Mouse (Mus musculus): ENCODE results near the gene Car14.
"Not testable (repeated sequence)": the region's sequence is repeated elsewhere in the genome, so short reads cannot be mapped to it uniquely, and the experiment has no call there.

The Car14 gene

GRCm38 (mm10) chr3:95925087-95925486 lies 20.6 kb upstream of the Car14 start:
- DNase-seq (ENCODE audit: low spot score in 2 of 2) = no peak

GRCm38 (mm10) chr3:95924185-95924584 lies 19.7 kb upstream of the Car14 start:
- no peak for DNase-seq (ENCODE audit: low spot score in 2 of 2)

- not testable (repeated sequence) for DNase-seq (ENCODE audit: low spot score in 2 of 2)
These were observed 18.9 kb upstream of the Car14 start for GRCm38 (mm10) chr3:95923429-95923828.

- not testable (repeated sequence) for DNase-seq (ENCODE audit: low spot score in 2 of 2)
These were observed 16.0 kb upstream of the Car14 start for GRCm38 (mm10) chr3:95920532-95920931.

DNA sequence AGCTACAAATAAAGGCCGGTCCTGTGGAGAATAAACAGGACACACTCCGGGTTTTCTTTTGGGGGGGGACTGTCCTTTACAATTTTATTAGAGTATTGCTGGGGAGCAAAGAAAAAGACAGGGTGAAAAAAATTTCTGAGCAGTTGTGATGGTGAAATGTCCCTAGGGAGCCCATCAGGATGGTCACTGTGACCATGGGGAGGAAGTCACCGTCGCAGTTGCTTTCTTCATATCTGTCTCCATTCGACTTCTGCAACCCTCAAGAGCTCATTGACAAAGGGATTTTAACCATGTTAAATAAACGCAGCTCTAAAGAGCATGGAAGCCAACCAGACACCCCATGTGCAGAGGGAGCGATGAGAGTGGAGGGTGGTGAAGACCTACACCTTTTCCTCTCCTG lies 12.3 kb upstream of the Car14 start:
- DNase-seq (ENCODE audit: low spot score in 2 of 2) = no peak

- no peak for DNase-seq (ENCODE audit: low spot score in 2 of 2)
These were observed 10.2 kb upstream of the Car14 start for GRCm38 (mm10) chr3:95914706-95915105.

DNA sequence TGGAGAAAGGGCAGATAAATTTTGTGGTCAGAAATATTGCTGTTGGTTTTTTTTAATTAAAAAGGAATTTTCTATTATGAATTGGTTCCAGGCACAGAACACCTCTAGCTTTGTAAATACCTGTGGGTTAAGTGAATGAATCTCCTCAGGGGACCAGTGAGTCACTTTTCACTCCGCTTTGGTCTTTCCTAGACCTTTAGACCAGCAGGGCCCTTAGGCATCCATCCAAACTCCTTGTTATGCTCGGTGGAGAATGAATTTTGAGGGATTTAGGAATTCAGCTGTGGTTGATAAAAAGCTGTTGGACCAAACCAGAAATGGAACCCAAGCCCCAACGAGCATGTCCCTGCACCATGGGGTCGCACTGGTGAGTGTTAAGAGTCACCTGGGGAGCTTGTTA lies 3.1 kb upstream of the Car14 start:
- DNase-seq (ENCODE audit: low spot score in 2 of 2) = no peak

- DNase-seq (ENCODE audit: low spot score in 2 of 2) = peak in 1 of 2 experiments; percentile 34
These were observed 2.4 kb upstream of the Car14 start for GRCm38 (mm10) chr3:95906860-95907259.

DNA sequence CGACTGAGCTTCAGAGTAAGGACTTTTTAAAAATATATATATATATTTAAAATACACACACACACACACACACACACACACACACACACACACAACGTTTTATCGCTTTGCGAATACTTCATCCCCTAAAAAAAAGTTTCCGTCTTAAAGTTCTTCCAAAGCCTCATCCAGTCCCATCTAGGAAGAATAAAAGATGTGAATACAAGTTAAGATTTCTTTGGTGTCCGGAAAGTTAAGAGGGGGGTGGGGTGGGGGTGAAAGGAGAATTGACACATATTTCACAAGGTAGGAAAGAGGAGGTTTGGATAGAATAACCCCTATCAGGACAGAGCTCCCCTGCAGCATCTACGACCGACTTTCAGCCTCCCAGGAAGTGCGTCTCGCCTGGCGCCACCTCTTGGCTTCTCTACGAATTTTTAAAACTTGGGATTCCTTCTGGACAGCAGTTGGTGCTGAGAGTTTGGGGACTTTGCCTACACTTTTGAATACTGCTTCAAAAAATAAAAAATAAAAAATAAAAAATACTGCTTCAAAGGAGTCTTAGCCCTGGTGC lies 1.5 kb upstream of the Car14 start:
- DNase-seq (ENCODE audit: low spot score in 2 of 2) = peak in 1 of 2 experiments; percentile 48

DNA sequence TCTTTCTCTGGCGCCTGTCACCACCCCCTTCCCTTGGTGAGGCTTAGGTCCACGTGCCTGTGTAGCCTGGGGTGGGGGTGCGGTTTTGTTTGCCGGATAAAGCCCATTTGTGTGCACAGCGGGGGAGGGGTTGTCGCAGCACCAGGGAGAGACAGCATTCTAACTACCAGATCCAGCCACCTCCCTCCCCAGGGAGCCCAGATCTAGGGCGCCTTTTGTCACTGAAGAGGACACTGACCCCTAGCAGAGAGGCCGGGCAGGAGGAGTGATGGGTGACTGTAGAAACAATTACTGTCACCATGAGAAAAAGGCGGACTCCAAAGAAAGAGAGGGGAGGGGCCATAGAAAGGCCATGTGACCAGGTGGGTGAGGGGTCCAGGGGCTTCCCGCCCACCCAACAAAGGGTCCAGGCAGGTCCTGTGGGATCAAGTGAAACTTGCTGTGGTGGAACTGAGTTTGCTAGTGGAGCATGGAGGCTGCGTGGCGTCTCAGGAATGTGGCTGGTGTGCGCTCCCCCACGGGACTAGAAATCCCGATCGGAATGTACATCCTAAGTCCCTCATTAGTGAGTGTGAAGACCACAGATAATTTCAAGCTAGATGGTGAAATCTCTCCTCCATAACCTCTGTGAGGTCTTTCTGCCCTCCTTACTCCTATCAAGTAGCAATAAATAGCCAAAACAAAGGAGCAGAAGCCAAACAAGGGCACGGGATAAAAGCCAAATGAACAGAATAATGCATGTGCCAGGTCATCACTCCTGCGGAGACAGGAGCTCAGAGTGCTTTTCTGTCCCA lies 852 bp upstream of the Car14 start:
- peak; percentile 39 to 47 for DNase-seq (ENCODE audit: low spot score in 2 of 2)

DNA sequence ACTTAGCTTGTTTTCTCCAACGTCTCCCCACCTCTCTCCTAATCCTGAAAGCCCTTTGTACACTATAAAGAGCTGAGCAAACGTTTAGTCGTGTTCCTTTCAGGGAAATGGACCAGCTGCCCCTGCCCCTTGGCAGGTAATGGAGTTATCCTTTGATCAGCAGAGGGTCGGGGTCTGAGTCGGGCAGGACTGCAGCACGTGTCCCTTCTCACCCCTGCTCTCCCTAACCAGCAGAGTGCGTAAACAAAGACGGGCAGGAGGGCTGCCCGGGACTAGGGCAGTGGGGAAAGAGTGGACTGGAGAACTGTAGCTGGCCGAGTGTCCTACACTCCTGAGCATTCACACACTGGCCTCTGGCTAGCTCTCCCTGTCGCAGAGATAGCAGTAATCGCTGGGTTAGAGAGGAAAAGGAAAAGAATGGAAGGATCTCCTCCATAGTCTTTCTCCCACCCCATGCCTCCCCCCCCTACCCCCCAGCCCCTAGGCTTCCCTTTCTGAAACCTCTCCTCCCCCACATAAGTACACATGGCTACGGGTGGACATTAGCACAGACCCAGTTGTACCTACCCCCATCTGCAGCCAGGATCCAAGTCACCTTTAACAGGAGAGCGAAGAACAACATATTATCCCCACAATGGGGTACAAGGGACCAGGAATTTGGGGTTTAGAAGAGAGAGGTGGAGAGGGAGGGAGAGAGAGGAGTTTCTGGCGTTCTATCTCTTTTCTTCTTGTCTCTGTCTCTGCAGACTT lies 563 bp downstream of the Car14 start:
- DNase-seq (ENCODE audit: low spot score in 2 of 2) = no peak

DNA sequence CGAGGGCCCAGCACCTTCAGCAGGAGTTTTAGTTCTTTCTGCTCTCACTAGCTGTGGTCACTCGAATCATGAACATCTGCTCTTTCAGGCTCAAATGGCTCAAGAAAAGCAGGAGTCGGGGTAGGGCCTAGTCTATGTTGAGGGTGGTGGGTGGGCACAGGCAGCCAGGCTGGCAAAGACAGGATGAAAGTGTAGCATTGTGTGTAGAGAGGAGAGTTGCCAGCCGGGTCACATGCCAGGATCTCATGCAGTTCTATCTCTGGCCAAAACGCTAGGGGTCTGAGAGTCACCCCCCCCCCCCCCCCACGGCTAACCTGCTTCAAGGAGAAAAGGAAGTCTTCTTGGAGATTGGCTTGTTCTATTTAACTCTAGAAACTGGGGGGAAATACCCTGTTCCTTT lies 1.8 kb downstream of the Car14 start:
- no peak for DNase-seq (ENCODE audit: low spot score in 2 of 2)

DNA sequence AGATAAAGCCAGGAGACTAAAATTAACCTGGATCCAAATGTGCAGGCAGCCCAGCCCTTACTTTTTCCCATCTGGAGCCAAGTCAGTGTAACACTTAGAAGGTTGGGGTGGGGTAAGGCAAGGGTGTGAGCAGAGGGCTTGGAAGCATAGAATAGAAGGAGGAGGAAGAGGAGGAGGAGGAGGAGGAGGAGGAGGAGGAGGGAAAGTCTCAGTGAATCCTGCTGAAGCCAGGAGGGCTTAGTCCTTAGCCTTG lies 2.2 kb downstream of the Car14 start:
- DNase-seq (ENCODE audit: low spot score in 2 of 2) = peak in 1 of 2 experiments; percentile 35

DNA sequence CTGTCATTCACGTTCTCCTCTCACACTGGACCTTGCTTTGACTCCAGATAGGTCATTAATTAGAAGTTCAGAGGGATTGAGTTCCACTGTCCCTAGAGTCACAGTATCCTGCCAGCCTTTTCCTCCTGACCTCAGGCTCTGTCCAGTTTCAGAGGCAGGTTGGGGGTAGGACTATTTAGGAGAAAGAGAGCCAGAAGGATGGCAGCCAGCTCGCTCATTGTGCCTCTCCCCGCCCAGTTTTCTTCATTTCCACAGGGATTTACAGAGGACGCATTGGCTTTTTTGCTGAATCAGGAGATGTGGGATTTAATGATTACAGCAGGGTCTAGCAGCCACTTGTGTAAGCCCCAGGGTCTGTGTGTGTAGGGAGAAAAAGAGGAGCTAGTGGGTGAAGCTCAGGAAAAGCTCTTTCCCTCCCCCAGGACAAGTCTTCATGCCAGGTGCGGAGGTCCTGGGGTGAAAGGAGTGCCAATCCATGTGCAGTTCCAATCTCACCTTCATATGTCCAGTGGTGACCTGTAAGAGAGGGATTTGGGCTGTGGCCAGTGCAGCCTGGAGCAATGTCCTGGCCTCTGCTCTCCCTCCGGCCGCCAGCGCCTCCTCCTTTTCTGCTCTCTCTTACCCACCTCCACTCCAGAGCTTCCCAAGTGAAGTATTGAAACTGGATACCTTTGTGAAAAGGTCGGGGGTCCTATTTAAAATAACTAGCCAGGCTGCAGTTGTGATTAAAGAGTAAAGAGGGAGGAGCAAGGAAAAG lies 2.7 kb downstream of the Car14 start:
- peak in 1 of 2 experiments; percentile 46 for DNase-seq (ENCODE audit: low spot score in 2 of 2)

DNA sequence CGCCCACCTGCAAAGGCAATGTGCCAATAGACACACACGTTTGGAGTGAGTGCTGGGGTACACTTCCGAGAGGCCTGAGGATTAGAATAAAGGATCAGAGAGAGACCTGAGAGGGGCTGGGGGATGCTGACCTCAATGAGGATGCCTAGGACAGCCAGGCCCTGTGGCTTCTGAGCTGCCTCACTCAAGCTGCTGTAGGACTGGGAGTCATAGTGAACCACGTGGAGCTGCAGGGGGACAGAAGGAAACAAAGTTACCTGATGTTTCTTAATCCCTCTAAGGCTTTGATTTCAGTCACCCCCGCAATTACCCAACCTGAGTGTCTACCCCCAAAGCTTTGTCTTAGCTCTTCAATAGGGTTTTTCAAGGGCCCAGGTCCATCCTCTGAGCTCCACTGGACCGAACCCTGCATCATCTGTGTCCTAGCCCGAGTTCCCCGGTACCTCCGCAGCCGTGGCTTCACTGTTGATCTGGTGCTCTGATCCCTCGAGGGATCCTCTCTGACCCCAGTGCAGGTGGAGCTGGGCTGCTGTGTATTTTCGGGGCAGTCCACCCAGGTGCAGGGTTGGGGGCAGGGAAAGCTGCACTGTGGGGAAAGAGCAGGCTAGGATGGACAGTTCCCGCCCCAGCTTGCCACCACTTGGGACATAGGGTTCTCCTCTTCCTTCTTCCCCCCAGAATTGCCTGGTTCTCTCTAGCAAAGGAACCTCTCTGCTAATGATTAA lies 4.5 kb downstream of the Car14 start:
- DNase-seq (ENCODE audit: low spot score in 2 of 2) = no peak

GRCm38 (mm10) chr3:95895501-95895900 lies 9.0 kb downstream of the Car14 start:
- DNase-seq (ENCODE audit: low spot score in 2 of 2) = not testable (repeated sequence)

- peak; percentile 75 to 76 for DNase-seq (ENCODE audit: low spot score in 2 of 2)
These were observed 10.0 kb downstream of the Car14 start for GRCm38 (mm10) chr3:95894317-95895160.

- peak; percentile 98 to 99 for DNase-seq (ENCODE audit: low spot score in 2 of 2)
These were observed 10.7 kb downstream of the Car14 start, which contains the start of gene Aph1a for GRCm38 (mm10) chr3:95893606-95894316. TSS of gene Aph1a (plus strand) at chr3:95893969.

- no peak for DNase-seq (ENCODE audit: low spot score in 2 of 2)
These were observed 11.4 kb downstream of the Car14 start for GRCm38 (mm10) chr3:95893126-95893525.
